ENCODE assay signal across 23 mouse cellular contexts in genomic region chr19:16315525-16315924, GRCm38 (mm10).
A peak's percentile ranks its signal among the peaks of the same experiment; 100 is the strongest.
DNase-seq lines count a peak whose midpoint lies in the region; ATAC-seq and TF ChIP-seq lines count a peak whose summit lies in the region.
"Had no signal": no experiment of that assay in that cellular context is flagged by ENCODE, and none has a peak within 500 bp of the region (broad histone marks: within the 10 kb centered on the region; RNA-seq: fewer than 3 reads in every experiment).

No protein-coding gene starts in this region.

- no peaks in the 10 kb centered on the region for H3K27me3 ChIP-seq in liver, embryonic 11.5 days (replicated peaks; ENCODE audit: control insufficient read depth, insufficient read depth, low read length)
- H3K27me3 ChIP-seq in liver, postnatal 0 days (ENCODE audit: insufficient read depth, low read length), result no peaks in the 10 kb centered on the region
- H3K27me3 ChIP-seq: embryonic facial prominence, embryonic 13.5 days; embryonic facial prominence, embryonic 15.5 days; forebrain, embryonic 12.5 days had no signal

- H3K4me2 ChIP-seq in liver, embryonic 11.5 days, result no peak overlapping the region
- no peak overlapping the region for H3K4me2 ChIP-seq in liver, postnatal 0 days (ENCODE audit: low read depth, low read length)
- H3K4me2 ChIP-seq: embryonic facial prominence, embryonic 13.5 days; embryonic facial prominence, embryonic 15.5 days; forebrain, embryonic 12.5 days had no signal

- no peaks in the 10 kb centered on the region for H3K9me3 ChIP-seq in liver, embryonic 11.5 days (ENCODE audit: control insufficient read depth, low read length)
- no peaks in the 10 kb centered on the region for H3K9me3 ChIP-seq in liver, postnatal 0 days (ENCODE audit: low read length)
- H3K9me3 ChIP-seq: embryonic facial prominence, embryonic 13.5 days; embryonic facial prominence, embryonic 15.5 days; forebrain, embryonic 10.5 days; forebrain, embryonic 12.5 days had no signal

- TF ChIP-seq EP300 in liver, postnatal 0 days (IDR thresholded peaks at IDR 0.05; ENCODE audit: low read depth), result no peak; the same call in 1 of the 2 replicates

- WGBS in liver, embryonic 11.5 days, result 61% methylated on average over 4 of the region's 4 CpGs
- WGBS in liver, postnatal 0 days (ENCODE audit: insufficient replicate concordance), result 53% methylated on average over 4 of the region's 4 CpGs

- TF ChIP-seq CTCF in liver, postnatal 0 days (IDR thresholded peaks at IDR 0.05; ENCODE audit: low read depth), result no peak

- H3K4me3 ChIP-seq in liver, embryonic 11.5 days (ENCODE audit: low read depth, low read length), result no peak overlapping the region
- no peak overlapping the region for H3K4me3 ChIP-seq in liver, postnatal 0 days (ENCODE audit: low read depth, low read length)
- H3K4me3 ChIP-seq: embryonic facial prominence, embryonic 13.5 days; embryonic facial prominence, embryonic 15.5 days; erythroblast, embryonic 14.5 days; forebrain, embryonic 10.5 days; forebrain, embryonic 12.5 days had no signal

- H3K27ac ChIP-seq in liver, embryonic 11.5 days (ENCODE audit: low read depth, low read length), result no peak overlapping the region
- no peak overlapping the region for H3K27ac ChIP-seq in liver, postnatal 0 days (ENCODE audit: low read depth)
- H3K27ac ChIP-seq: embryonic facial prominence, embryonic 13.5 days; embryonic facial prominence, embryonic 15.5 days; forebrain, embryonic 10.5 days; forebrain, embryonic 12.5 days had no signal

- H3K4me1 ChIP-seq in liver, embryonic 11.5 days (replicated peaks; ENCODE audit: control insufficient read depth, insufficient read depth, low read length), result peaks cover 7% of the 10 kb centered on the region
- 0 out of 2 replicates have a peak, but pooled peaks cover 3% of the 10 kb centered on the region for H3K4me1 ChIP-seq in liver, postnatal 0 days (ENCODE audit: insufficient read depth)

- no peaks in the 10 kb centered on the region for H3K36me3 ChIP-seq in liver, embryonic 11.5 days (ENCODE audit: control insufficient read depth, insufficient read depth, low read length)
- no peaks in the 10 kb centered on the region for H3K36me3 ChIP-seq in liver, postnatal 0 days (replicated peaks; ENCODE audit: insufficient read depth, low read length)
- H3K36me3 ChIP-seq: embryonic facial prominence, embryonic 15.5 days had no signal

- DNase-seq in liver, embryonic 11.5 days (ENCODE audit: low spot score), result no peak
- DNase-seq in liver, postnatal 0 days, result no peak
- DNase-seq in 416B (ENCODE audit: low read depth), result peak; percentile 82
- DNase-seq in heart, postnatal 4 days, result no peak
- DNase-seq: adrenal gland, adult 2 months; adrenal gland, postnatal 10 days; adrenal gland, postnatal 25 days; cerebellum, adult 11 months; cerebellum, adult 18-20 months; cerebellum, adult 8-10 months; cerebellum, adult 9-11 months; cerebellum, postnatal 14 days; cerebellum, postnatal 36 days; embryo, embryonic 11 days had no signal

- ATAC-seq in liver, embryonic 11.5 days (replicated peaks; ENCODE audit: low FRiP score), result 0 out of 2 replicates have a peak, but pooled peaks have one; percentile 31
- ATAC-seq in liver, postnatal 0 days, result no peak
- peak; percentile 35 for ATAC-seq in megakaryocyte progenitor cell, adult 5-6 weeks (replicated peaks; ENCODE audit: poor library complexity)
- no peak for ATAC-seq in frontal cortex, adult (ENCODE audit: low TSS enrichment)
- ATAC-seq: forebrain, embryonic 14.5 days; forebrain, embryonic 16.5 days had no signal

- no peak overlapping the region for H3K9ac ChIP-seq in liver, embryonic 11.5 days (ENCODE audit: low read depth, low read length)
- H3K9ac ChIP-seq in liver, postnatal 0 days (replicated peaks), result no peak overlapping the region
- H3K9ac ChIP-seq: embryonic facial prominence, embryonic 13.5 days; embryonic facial prominence, embryonic 15.5 days; forebrain, embryonic 12.5 days had no signal

Comparison
In these comparisons a context has a peak if more than half of its experiments do, and no peak if none do; other contexts are left out.
1. ATAC-seq: peak in liver, embryonic 11.5 days (single experiment) and megakaryocyte progenitor cell, adult 5-6 weeks (single experiment); none in liver, postnatal 0 days (single experiment) and frontal cortex, adult (single experiment).